Mouse (Mus musculus): ENCODE results near the gene Tnfrsf23. TPM values are rescaled to one million over a fixed set of nuclear protein-coding genes. Genes with fewer than 3 reads are reported as not detected.
"Not testable (repeated sequence)": the region's sequence is repeated elsewhere in the genome, so short reads cannot be mapped to it uniquely, and the experiment has no call there.

Tnfrsf23 gene
- polyA plus RNA-seq, 1 experiment from 2014 or later = 3.4 TPM

GRCm38 (mm10) chr7:143706697-143707438 is 21.2 kb upstream of the Tnfrsf23 start:
- Histone ChIP-seq H3K27ac (no peak overlapping the region), H3K4me3 (replicated peaks) (no peak overlapping the region), H3K4me1 (no peaks in the 10 kb centered on the region), H3K4me2 (no peak overlapping the region), H3K9ac (no peak overlapping the region), H3K9me3 (no peaks in the 10 kb centered on the region), H3K27me3 (replicated peaks) (no peaks in the 10 kb centered on the region), H3K36me3 (peaks cover 46% of the 10 kb centered on the region)
- ATAC-seq (ENCODE audit: insufficient read depth, low FRiP score, low read depth) = peak; percentile 72; the same call in 1 of the 2 replicates
- WGBS = 37% methylated on average over 7 of the region's 7 CpGs

GRCm38 (mm10) chr7:143696140-143696539 is 10.5 kb upstream of the Tnfrsf23 start:
- 65% methylated on average over 2 of the region's 2 CpGs for WGBS
- no peak for ATAC-seq (ENCODE audit: insufficient read depth, low FRiP score, low read depth)

DNA sequence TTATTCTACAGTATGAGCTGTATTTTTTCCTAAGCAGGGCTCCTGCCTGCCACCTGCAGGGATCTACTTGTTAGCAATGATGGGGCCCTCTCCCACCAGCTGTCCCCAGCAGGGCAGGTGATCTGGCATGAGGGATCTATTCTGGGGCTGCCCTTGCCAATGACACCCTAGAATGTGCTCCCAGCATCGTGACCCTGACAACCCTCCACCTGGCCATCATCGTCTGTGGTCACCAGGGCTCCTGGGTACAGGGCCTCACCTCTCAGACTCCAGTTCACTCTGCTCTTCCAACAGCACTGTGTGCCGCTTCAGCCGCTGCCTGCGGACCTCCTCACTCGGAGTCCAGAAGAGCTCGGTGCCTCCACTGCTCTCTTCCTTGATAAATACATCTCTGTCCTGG is 8.9 kb upstream of the Tnfrsf23 start:
- no peak overlapping the region for H3K4me3 ChIP-seq (replicated peaks)
- peaks cover 49% of the 10 kb centered on the region for H3K36me3 ChIP-seq
- no peaks in the 10 kb centered on the region for H3K27me3 ChIP-seq (replicated peaks)
- 92% methylated on average over 7 of the region's 7 CpGs for WGBS
- H3K4me2 ChIP-seq = no peak overlapping the region
- no peak overlapping the region for H3K9ac ChIP-seq
- H3K27ac ChIP-seq = no peak overlapping the region
- ATAC-seq (ENCODE audit: insufficient read depth, low FRiP score, low read depth) = no peak
- H3K4me1 ChIP-seq = no peaks in the 10 kb centered on the region
- H3K9me3 ChIP-seq = no peaks in the 10 kb centered on the region

More at GRCm38 (mm10) chr7:143696140-143696539, 10.5 kb upstream of the Tnfrsf23 start:
- Histone ChIP-seq H3K4me1 (no peaks in the 10 kb centered on the region), H3K27ac (no peak overlapping the region), H3K4me3 (replicated peaks) (no peak overlapping the region), H3K4me2 (no peak overlapping the region), H3K9me3 (no peaks in the 10 kb centered on the region), H3K36me3 (peaks cover 49% of the 10 kb centered on the region), H3K9ac (no peak overlapping the region), H3K27me3 (replicated peaks) (no peaks in the 10 kb centered on the region)

DNA sequence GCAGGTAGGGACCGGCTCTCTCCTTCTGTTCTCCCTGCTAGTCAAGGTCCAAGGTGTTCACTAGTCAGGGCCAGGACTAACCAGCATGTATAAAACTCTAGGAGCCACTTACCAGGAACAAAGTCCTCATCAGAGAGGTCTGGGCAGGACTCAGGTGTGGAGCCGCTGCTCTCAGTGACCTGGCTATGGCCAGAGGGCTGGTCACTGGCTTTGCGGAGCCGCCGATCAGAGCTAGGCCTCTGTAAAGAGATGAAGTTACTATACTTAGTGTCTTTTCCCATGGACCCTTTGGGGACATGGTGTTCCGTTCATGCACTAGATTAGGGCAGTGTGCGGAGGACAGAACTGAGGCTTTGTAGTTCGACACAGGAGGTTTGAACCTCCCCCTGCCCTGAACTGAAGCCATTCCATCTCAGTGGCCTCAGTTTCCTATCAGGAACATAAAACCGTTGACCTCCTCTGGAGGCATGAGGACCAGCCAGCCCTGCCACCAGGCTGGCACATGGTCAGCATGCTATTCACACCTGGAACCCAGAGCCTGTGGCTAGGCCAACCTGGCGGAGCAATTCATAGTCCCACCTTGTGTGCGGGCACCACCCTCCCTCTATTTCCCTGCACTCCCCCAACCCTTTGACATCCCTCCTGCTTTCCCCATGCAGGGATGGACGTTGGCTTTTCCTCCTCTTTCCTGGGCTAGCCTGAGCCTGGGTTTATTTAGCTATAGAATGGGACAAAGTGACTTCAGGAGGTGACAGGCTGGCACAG is 7.3 kb upstream of the Tnfrsf23 start:
- Histone ChIP-seq H3K27ac (no peak overlapping the region), H3K9me3 (no peaks in the 10 kb centered on the region), H3K4me3 (replicated peaks) (no peak overlapping the region), H3K9ac (no peak overlapping the region), H3K27me3 (replicated peaks) (no peaks in the 10 kb centered on the region), H3K36me3 (peaks cover 49% of the 10 kb centered on the region), H3K4me2 (no peak overlapping the region), H3K4me1 (no peaks in the 10 kb centered on the region)
- no peak for ATAC-seq (ENCODE audit: insufficient read depth, low FRiP score, low read depth)
- 89% methylated on average over 12 of the region's 12 CpGs for WGBS

DNA sequence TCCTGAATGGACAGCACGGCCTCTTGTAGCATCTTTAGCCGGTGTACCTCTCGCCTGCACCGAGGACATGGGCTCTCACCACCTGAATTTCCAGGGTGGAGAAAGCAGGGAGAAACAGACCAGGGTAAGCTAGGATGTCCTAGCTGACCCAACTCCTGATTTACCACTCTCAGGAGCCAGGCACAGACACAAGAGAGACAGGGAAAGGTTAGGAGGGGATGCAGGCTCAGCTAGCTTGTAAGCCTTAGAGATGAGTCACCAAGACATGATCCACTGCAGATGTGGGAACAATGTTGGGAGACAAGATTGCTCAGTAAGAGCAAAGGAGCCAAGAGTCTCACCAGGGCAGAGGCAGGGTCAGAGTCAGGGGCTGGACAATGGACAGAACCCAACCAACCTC is 6.2 kb upstream of the Tnfrsf23 start:
- no peak overlapping the region for H3K9ac ChIP-seq
- no peak overlapping the region for H3K4me3 ChIP-seq (replicated peaks)
- no peak for ATAC-seq (ENCODE audit: insufficient read depth, low FRiP score, low read depth)
- H3K27ac ChIP-seq = no peak overlapping the region
- H3K4me2 ChIP-seq = no peak overlapping the region
- peaks cover 42% of the 10 kb centered on the region for H3K36me3 ChIP-seq
- no peaks in the 10 kb centered on the region for H3K9me3 ChIP-seq
- H3K4me1 ChIP-seq = no peaks in the 10 kb centered on the region
- 95% methylated on average over 4 of the region's 4 CpGs for WGBS
- H3K27me3 ChIP-seq (replicated peaks) = no peaks in the 10 kb centered on the region

- Histone ChIP-seq H3K4me2 (no peak overlapping the region), H3K4me1 (no peaks in the 10 kb centered on the region), H3K27ac (no peak overlapping the region), H3K36me3 (peaks cover 39% of the 10 kb centered on the region), H3K9ac (no peak overlapping the region), H3K4me3 (replicated peaks) (no peak overlapping the region), H3K27me3 (replicated peaks) (no peaks in the 10 kb centered on the region), H3K9me3 (no peaks in the 10 kb centered on the region)
- ATAC-seq (ENCODE audit: insufficient read depth, low FRiP score, low read depth) = no peak
- WGBS = 84% methylated on average over 5 of the region's 5 CpGs
Observed at GRCm38 (mm10) chr7:143691181-143691580, 5.5 kb upstream of the Tnfrsf23 start.

GRCm38 (mm10) chr7:143689946-143690345 is 4.3 kb upstream of the Tnfrsf23 start:
- Histone ChIP-seq H3K36me3 (peaks cover 37% of the 10 kb centered on the region), H3K4me3 (replicated peaks) (no peak overlapping the region), H3K27ac (no peak overlapping the region), H3K27me3 (replicated peaks) (no peaks in the 10 kb centered on the region), H3K9ac (no peak overlapping the region), H3K9me3 (no peaks in the 10 kb centered on the region), H3K4me2 (no peak overlapping the region), H3K4me1 (no peaks in the 10 kb centered on the region)
- no peak for ATAC-seq (ENCODE audit: insufficient read depth, low FRiP score, low read depth)
- WGBS = 59% methylated on average over 4 of the region's 4 CpGs

GRCm38 (mm10) chr7:143689481-143689880 is 3.8 kb upstream of the Tnfrsf23 start:
- WGBS = 73% methylated on average over 7 of the region's 7 CpGs
- Histone ChIP-seq H3K27ac (no peak overlapping the region), H3K4me1 (no peaks in the 10 kb centered on the region), H3K9ac (no peak overlapping the region), H3K27me3 (replicated peaks) (no peaks in the 10 kb centered on the region), H3K4me3 (replicated peaks) (no peak overlapping the region), H3K9me3 (no peaks in the 10 kb centered on the region), H3K36me3 (peaks cover 32% of the 10 kb centered on the region), H3K4me2 (no peak overlapping the region)
- no peak for ATAC-seq (ENCODE audit: insufficient read depth, low FRiP score, low read depth)

DNA sequence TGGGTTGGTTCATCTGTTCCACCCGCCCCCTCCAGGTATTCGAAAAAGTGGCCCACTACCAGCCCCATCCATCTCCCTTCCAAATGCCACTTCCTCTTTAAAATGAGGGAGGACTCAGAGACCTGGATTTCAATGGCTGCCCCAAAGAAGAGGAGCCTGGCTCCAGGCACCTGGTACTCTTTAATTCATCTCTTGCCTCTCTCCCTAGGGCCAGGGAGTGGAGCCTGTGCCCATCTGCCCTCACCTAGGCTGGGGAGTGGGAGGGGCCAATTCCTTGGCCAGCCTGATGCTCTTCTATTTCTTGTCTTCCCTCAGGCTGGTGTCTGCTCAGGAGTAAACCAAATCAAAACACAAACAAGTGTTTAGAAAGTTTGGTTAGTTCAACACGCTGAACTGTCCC is 1.0 kb upstream of the Tnfrsf23 start:
- not testable (repeated sequence) for H3K4me2 ChIP-seq; ATAC-seq (ENCODE audit: insufficient read depth, low FRiP score, low read depth); H3K9ac ChIP-seq; H3K4me1 ChIP-seq; H3K4me3 ChIP-seq (replicated peaks); H3K27me3 ChIP-seq (replicated peaks); H3K9me3 ChIP-seq; H3K27ac ChIP-seq
- WGBS = 76% methylated on average over 3 of the region's 3 CpGs
- H3K36me3 ChIP-seq = peaks cover 11% of the 10 kb centered on the region; the same call in 1 of the 2 replicates

GRCm38 (mm10) chr7:143686191-143686590 is 519 bp upstream of the Tnfrsf23 start:
- H3K9me3 ChIP-seq, H3K4me2 ChIP-seq: not testable (repeated sequence)

GRCm38 (mm10) chr7:143684569-143684968 is 1.1 kb downstream of the Tnfrsf23 start:
- 94% methylated on average over 2 of the region's 2 CpGs for WGBS
- H3K27me3 ChIP-seq (replicated peaks); H3K9ac ChIP-seq; H3K4me1 ChIP-seq; H3K4me2 ChIP-seq; H3K9me3 ChIP-seq; ATAC-seq (ENCODE audit: insufficient read depth, low FRiP score, low read depth); H3K36me3 ChIP-seq; H3K4me3 ChIP-seq (replicated peaks); H3K27ac ChIP-seq: not testable (repeated sequence)

More at GRCm38 (mm10) chr7:143686191-143686590, 519 bp upstream of the Tnfrsf23 start:
- H3K27ac ChIP-seq; H3K9ac ChIP-seq; H3K27me3 ChIP-seq (replicated peaks); ATAC-seq (ENCODE audit: insufficient read depth, low FRiP score, low read depth); H3K4me3 ChIP-seq (replicated peaks); H3K4me1 ChIP-seq: not testable (repeated sequence)
- WGBS = 47% methylated on average over 4 of the region's 4 CpGs
- peaks cover 11% of the 10 kb centered on the region; the same call in 1 of the 2 replicates for H3K36me3 ChIP-seq

DNA sequence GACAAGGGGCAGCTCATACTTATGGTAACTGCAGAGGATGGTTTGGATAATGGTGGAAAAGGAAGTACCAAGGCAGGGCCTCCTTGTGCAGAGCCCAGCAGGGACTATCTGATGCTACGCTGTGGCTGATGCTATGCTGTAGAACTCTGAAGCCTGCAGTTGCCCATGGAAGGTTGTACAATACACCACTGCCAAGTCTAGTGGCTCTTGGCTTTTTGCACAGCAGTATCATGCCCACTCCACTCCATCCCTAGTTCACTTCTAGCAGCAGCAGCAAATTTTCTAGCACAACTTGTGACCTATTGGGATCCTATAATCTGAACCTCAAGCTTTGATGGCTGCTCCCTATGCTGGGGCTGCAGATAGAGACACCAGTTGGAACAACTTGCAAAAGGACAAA is 4.1 kb downstream of the Tnfrsf23 start:
- H3K9ac ChIP-seq = no peak overlapping the region
- H3K4me1 ChIP-seq = no peaks in the 10 kb centered on the region
- ATAC-seq (ENCODE audit: insufficient read depth, low FRiP score, low read depth) = no peak
- no peak overlapping the region for H3K4me3 ChIP-seq (replicated peaks)
- no peaks in the 10 kb centered on the region for H3K27me3 ChIP-seq (replicated peaks)
- H3K27ac ChIP-seq = no peak overlapping the region
- no peaks in the 10 kb centered on the region for H3K9me3 ChIP-seq
- no peaks in the 10 kb centered on the region for H3K36me3 ChIP-seq
- WGBS = 82% methylated on average over 1 of the region's 1 CpGs
- H3K4me2 ChIP-seq = no peak overlapping the region
